Mouse (Mus musculus): ENCODE results near the gene Elp6. TPM values are rescaled to one million over a fixed set of nuclear protein-coding genes. Genes with fewer than 3 reads are reported as not detected.

The Elp6 gene
- total and polyA plus RNA-seq, 2 experiments from 2014 or later = 30.0 to 30.9 TPM

GRCm38 (mm10) chr9:110366746-110367145 is 61.8 kb downstream of the Elp6 start:
- Histone ChIP-seq H3K4me2 (ENCODE audit: low read depth, low read length) (no peak overlapping the region), H3K27ac (no peak overlapping the region), H3K9me3 (ENCODE audit: low read length) (no peaks in the 10 kb centered on the region), H3K27me3 (ENCODE audit: insufficient read depth, low read length) (no peaks in the 10 kb centered on the region), H3K4me1 (ENCODE audit: insufficient read depth, low read length) (no peaks in the 10 kb centered on the region), H3K4me3 (ENCODE audit: low read length) (no peak overlapping the region), H3K36me3 (ENCODE audit: insufficient read depth, low read length) (peaks cover 31% of the 10 kb centered on the region), H3K9ac (replicated peaks; ENCODE audit: low read length) (no peak overlapping the region)
- DNase-seq (ENCODE audit: low spot score) (no peak), ATAC-seq (no peak)
- 82% methylated on average over 5 of the region's 5 CpGs for WGBS
- TF ChIP-seq CTCF (IDR thresholded peaks at IDR 0.05; ENCODE audit: low read depth) = no peak

DNA sequence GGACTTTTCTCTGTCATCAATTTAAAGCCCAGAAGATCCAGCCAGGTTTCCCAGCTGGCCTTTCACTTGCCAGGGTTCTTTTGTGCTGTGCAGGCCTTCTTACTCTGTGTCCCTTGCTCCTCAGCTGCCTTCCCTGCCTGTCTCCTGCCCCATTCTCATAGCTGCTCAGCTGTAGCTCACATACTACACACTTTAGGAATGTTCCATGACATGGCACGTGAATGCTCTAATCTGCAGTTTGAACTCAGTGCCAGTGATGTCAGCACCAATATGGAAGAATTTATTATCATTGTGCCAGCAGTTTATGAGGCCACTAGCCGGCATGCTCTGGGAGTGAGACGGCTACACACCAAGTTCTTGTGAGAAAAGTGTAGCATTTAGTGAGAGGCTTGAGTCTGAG is 64.9 kb downstream of the Elp6 start:
- 91% methylated on average over 3 of the region's 3 CpGs for WGBS
- H3K4me1 ChIP-seq (ENCODE audit: insufficient read depth, low read length) = no peaks in the 10 kb centered on the region
- no peaks in the 10 kb centered on the region for H3K9me3 ChIP-seq (ENCODE audit: low read length)
- peaks cover 39% of the 10 kb centered on the region for H3K36me3 ChIP-seq (ENCODE audit: insufficient read depth, low read length)
- H3K4me3 ChIP-seq (ENCODE audit: low read length) = no peak overlapping the region
- H3K9ac ChIP-seq (replicated peaks; ENCODE audit: low read length) = no peak overlapping the region
- H3K27ac ChIP-seq = no peak overlapping the region
- no peak for TF ChIP-seq CTCF (IDR thresholded peaks at IDR 0.05; ENCODE audit: low read depth)
- DNase-seq (ENCODE audit: low spot score) = no peak
- H3K27me3 ChIP-seq (ENCODE audit: insufficient read depth, low read length) = no peaks in the 10 kb centered on the region
- H3K4me2 ChIP-seq (ENCODE audit: low read depth, low read length) = no peak overlapping the region
- ATAC-seq = no peak

Small RNA genes within 50 kb of the gene (microRNA-seq; reads per million reads assigned to microRNA genes)
- 14.6 to 15.4 reads per million in 2 experiments for gene Mir6236

Other genes starting within 250 kb of the Elp6 start
- 26.2 and 32.0 TPM in 2 replicates for gene Smarcc1, start 187.5 kb upstream of the Elp6 start, total RNA-seq (2014; rRNA removed)
- gene Smarcc1, start 187.5 kb upstream of the Elp6 start, polyA plus RNA-seq (2015; fragmentation: Nextera tagmentation; extraction: Ambion mirVana) = 58.0 and 59.5 TPM in 2 replicates
- gene Dhx30, start 187.3 kb upstream of the Elp6 start, total RNA-seq (2014; rRNA removed) = 133 and 211 TPM in 2 replicates
- 125 and 136 TPM in 2 replicates for gene Dhx30, start 187.3 kb upstream of the Elp6 start, polyA plus RNA-seq (2015; fragmentation: Nextera tagmentation; extraction: Ambion mirVana)
- gene Cspg5, start 61.4 kb upstream of the Elp6 start, total RNA-seq (2014; rRNA removed) = 412 and 470 TPM in 2 replicates
- 261 and 266 TPM in 2 replicates for gene Cspg5, start 61.4 kb upstream of the Elp6 start, polyA plus RNA-seq (2015; fragmentation: Nextera tagmentation; extraction: Ambion mirVana)
- 162 and 168 TPM in 2 replicates for gene Scap, start 28.1 kb downstream of the Elp6 start, total RNA-seq (2014; rRNA removed)
- 48.6 and 50.9 TPM in 2 replicates for gene Scap, start 28.1 kb downstream of the Elp6 start, polyA plus RNA-seq (2015; fragmentation: Nextera tagmentation; extraction: Ambion mirVana)
- gene Ptpn23, start 103.0 kb downstream of the Elp6 start, total RNA-seq (2014; rRNA removed) = 23.4 and 31.6 TPM in 2 replicates
- 12.0 and 13.2 TPM in 2 replicates for gene Ptpn23, start 103.0 kb downstream of the Elp6 start, polyA plus RNA-seq (2015; fragmentation: Nextera tagmentation; extraction: Ambion mirVana)
- gene Ngp, start 114.6 kb downstream of the Elp6 start, total RNA-seq (2014; rRNA removed) = 0.16 and 0.54 TPM in 2 replicates
- 0.96 and 1.6 TPM in 2 replicates for gene Ngp, start 114.6 kb downstream of the Elp6 start, polyA plus RNA-seq (2015; fragmentation: Nextera tagmentation; extraction: Ambion mirVana)
- 30.6 and 32.1 TPM in 2 replicates for gene Klhl18, start 171.5 kb downstream of the Elp6 start, total RNA-seq (2014; rRNA removed)
- 16.1 and 19.0 TPM in 2 replicates for gene Klhl18, start 171.5 kb downstream of the Elp6 start, polyA plus RNA-seq (2015; fragmentation: Nextera tagmentation; extraction: Ambion mirVana)
- gene Kif9, start 171.8 kb downstream of the Elp6 start, total RNA-seq (2014; rRNA removed) = 3.3 and 3.9 TPM in 2 replicates
- gene Kif9, start 171.8 kb downstream of the Elp6 start, polyA plus RNA-seq (2015; fragmentation: Nextera tagmentation; extraction: Ambion mirVana) = 3.9 and 4.0 TPM in 2 replicates
- gene Setd2, start 227.4 kb downstream of the Elp6 start, total RNA-seq (2014; rRNA removed) = 58.9 and 64.9 TPM in 2 replicates
- gene Setd2, start 227.4 kb downstream of the Elp6 start, polyA plus RNA-seq (2015; fragmentation: Nextera tagmentation; extraction: Ambion mirVana) = 24.7 and 25.6 TPM in 2 replicates